Mouse (Mus musculus) brain, embryonic 14.5 days (tissue): Measurements from ENCODE around the gene Fcho1. TPM values are rescaled to one million over a fixed set of nuclear protein-coding genes. Genes with fewer than 3 reads are reported as not detected.
A peak's percentile ranks its signal among the peaks of the same experiment; 100 is the strongest.
"Not testable (repeated sequence)": the region's sequence is repeated elsewhere in the genome, so short reads cannot be mapped to it uniquely, and the experiment has no call there.

ENCODE experiments used
- DNase-seq: peaks from one replicate; pipeline ENCODE4 v3.0.0-alpha.2; 2011; ENCODE audit warnings: low read depth
- CTCF ChIP-seq: fragments of 200-500 bp; IDR thresholded peaks from 2 replicates; pipeline ENCODE4 v1.5.1; 2012; ENCODE audit warnings: inconsistent platforms, mild to moderate bottlenecking, moderate library complexity, borderline replicate concordance; ENCODE audit not compliant: insufficient read depth, insufficient read length; ENCODE audit errors: extremely low read depth
- POLR2A ChIP-seq: fragments of 200-500 bp; IDR thresholded peaks from 2 replicates; pipeline ENCODE4 v1.6.1; 2012; ENCODE audit warnings: mild to moderate bottlenecking, inconsistent platforms, borderline replicate concordance; ENCODE audit not compliant: poor library complexity, insufficient read depth, insufficient read length, severe bottlenecking; ENCODE audit errors: extremely low read depth
- polyA plus RNA-seq: library from polyadenylated mRNA; depleted of rRNA; stranded (reverse); fragments of >200 nt; gene quantifications from 2 replicates; pipeline ENCODE4 v1.2.3, GENCODE M21; 2012; rRNA removed

Fcho1 gene
- polyA plus RNA-seq, result 146 and 203 TPM in 2 replicates

GRCm38 (mm10) chr8:71725122-71725924 is at the start of gene Fcho1:
Gene Fcho1 (minus strand): TSS chr8:71725716.
- DNase-seq, result peak; percentile 97
- TF ChIP-seq CTCF (no peak), POLR2A (peak; percentile 85)

DNA sequence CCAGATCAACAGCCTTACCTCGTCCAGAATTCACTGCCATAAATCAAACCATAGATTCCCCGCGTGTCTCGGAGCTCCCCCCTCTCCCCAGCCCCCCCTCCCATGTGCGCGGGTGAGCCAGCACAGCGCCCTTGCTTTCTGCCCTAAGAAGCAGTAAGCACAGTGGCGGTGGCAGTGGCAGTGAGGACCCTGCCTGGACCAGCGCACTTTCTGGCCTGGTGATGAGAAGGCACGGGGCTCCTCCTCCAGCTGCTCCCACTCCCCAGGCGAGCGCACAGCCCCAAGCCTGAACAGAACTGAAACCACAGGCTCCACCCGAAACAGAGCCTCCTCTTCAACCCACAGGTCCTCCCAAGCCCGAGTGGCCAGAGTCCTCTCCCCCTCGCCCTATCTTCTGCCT is 45.8 kb upstream of the Fcho1 start:
- DNase-seq, result no peak
- TF ChIP-seq POLR2A, result no peak
- TF ChIP-seq CTCF, result no peak

DNA sequence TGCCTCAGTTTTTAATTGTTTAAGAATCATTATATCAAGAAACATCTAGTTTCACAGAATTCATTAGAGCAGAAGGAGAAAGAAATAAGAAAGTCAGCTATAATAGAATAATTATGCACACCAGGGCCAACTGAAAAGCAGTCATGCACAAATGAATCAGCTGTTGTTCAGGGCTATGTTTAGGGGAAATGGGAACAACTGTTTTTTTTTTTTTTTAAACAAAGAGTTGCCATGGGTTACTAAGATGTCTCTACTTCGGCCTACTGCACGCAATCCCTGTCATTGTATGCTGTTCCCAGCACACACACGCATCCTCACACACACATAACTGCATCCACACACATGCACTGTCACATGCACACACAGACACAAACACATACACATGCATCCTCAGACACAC is 33.3 kb upstream of the Fcho1 start:
- TF ChIP-seq CTCF (no peak), POLR2A (no peak)
- peak; percentile 11 for DNase-seq

DNA sequence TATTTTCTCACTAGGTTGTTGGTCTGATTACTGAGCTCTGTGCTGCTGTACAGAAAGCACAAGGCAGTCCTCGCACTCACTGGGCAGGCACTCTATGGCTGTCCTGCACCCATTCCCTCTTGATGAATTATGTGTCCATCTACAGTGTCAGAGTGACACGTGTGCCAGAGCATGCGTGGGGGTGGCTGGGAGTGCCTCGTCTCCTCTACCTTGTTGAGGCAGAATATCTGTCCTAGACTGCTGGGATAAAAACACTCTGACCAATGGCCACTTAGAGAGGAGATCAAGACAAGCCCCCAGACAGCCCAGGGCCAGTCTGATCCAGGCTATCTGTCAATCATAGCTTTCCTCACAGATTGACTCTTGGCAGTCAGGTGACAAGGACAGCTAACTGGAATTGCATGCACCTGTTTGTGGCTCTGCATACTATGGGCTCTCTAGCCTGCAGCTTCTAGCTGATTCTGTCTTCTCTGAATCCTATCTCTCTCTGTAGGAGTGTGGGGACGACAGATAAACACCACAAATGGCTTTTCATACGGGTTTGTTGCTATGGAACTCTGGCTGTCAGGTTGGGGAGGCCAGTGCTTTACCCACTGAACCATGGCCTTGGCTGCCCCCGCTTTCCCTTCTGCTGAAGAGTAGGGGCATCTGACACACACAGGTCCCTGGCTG is 27.5 kb upstream of the Fcho1 start:
- not testable (repeated sequence) for DNase-seq

DNA sequence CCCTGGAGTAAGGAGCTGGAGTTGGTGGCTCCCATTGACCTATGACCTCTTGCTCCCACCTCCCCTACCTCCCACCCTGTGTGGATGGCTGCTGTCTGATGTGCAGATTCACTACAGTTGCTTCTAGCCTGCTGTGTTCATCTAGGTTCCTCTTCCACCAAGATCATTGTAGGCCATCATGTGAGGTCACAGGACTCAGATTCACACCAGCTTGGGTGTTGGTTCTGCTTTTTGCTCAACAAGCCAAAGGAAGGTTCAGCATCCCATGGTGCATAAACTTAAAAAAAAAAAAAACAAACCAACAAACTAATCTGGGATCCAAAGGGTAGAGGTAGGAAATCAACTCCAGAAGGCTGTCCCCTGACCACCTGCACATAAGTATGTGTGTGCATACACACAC is 26.7 kb upstream of the Fcho1 start:
- DNase-seq, result not testable (repeated sequence)

GRCm38 (mm10) chr8:71751337-71751886 is 25.9 kb upstream of the Fcho1 start:
- TF ChIP-seq CTCF, result peak; percentile 31; the same call in 1 of the 2 replicates
- peak; percentile 60 for DNase-seq

- DNase-seq, result not testable (repeated sequence)
Measured at GRCm38 (mm10) chr8:71749321-71750075, 24.0 kb upstream of the Fcho1 start.

- DNase-seq, result not testable (repeated sequence)
Measured at GRCm38 (mm10) chr8:71747082-71747481, 21.6 kb upstream of the Fcho1 start.

- TF ChIP-seq POLR2A, result no peak
- TF ChIP-seq CTCF, result no peak
- no peak for DNase-seq
Measured at GRCm38 (mm10) chr8:71745322-71745721, 19.8 kb upstream of the Fcho1 start.

DNA sequence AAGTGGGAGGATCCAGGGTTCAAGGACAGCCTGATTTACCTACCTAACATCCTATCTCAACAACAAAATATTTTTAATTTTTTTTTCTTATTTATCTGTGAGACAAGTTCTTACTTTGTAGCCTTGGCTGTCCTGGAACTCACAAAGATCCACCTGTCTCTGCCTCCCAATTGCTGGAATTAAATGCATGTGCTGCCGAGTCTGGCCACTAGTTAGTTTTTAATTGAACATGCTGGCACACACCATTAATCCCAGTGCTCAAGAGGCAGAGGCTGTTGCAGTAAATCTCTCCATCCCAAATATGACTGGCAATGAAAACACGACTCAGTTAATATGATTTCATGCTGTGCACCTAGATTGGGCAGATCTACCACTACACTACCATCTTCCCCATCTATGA is 17.3 kb upstream of the Fcho1 start:
- TF ChIP-seq CTCF, result 0 out of 2 replicates have a peak, but pooled peaks have one; percentile 1
- TF ChIP-seq POLR2A, result no peak
- no peak for DNase-seq

- DNase-seq, result peak; percentile 50
- TF ChIP-seq POLR2A, result no peak
- TF ChIP-seq CTCF, result no peak
Measured at GRCm38 (mm10) chr8:71741687-71742114, 16.2 kb upstream of the Fcho1 start.

DNA sequence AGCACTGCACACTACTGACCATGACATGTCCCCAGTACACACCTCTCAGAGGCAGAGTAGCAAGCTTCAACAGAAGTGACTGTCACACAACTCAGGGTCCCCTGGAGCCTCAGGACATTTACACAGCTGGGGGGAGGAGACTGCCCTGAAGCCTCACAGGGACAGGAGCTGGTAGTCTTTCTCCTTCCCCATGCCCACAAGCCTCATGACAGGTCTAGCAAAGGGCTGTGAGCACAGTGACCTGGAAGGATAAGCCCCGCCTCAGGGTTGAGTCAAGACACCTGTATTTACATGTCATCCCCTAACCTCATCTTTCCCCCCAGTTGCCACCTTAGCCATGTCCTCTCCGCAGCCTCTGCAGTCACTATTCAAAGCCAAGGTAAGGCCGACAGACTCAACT is 15.7 kb upstream of the Fcho1 start:
- TF ChIP-seq POLR2A (no peak), CTCF (no peak)
- no peak for DNase-seq

- not testable (repeated sequence) for DNase-seq
Measured at GRCm38 (mm10) chr8:71738316-71738715, 12.8 kb upstream of the Fcho1 start.
